Mouse (Mus musculus) layer of hippocampus, adult 8-10 months (tissue): ENCODE measurements around the gene Il6ra. TPM values are rescaled to one million over a fixed set of nuclear protein-coding genes. Genes with fewer than 3 reads are reported as not detected.

ENCODE experiments used
- DNase-seq, 2 experiments: peaks; one replicate each; pipeline ENCODE4 v3.0.0; 2022; ENCODE audit warnings: low spot score in 2 of 2
- total RNA-seq, 4 experiments: library from RNA; stranded (reverse); gene quantifications; 2 replicates each; pipeline ENCODE4 v1.2.4; 2022

Il6ra gene
- 1 to 10 TPM; 6.6 to 9.4 (median 8.1) TPM for total RNA-seq

DNA sequence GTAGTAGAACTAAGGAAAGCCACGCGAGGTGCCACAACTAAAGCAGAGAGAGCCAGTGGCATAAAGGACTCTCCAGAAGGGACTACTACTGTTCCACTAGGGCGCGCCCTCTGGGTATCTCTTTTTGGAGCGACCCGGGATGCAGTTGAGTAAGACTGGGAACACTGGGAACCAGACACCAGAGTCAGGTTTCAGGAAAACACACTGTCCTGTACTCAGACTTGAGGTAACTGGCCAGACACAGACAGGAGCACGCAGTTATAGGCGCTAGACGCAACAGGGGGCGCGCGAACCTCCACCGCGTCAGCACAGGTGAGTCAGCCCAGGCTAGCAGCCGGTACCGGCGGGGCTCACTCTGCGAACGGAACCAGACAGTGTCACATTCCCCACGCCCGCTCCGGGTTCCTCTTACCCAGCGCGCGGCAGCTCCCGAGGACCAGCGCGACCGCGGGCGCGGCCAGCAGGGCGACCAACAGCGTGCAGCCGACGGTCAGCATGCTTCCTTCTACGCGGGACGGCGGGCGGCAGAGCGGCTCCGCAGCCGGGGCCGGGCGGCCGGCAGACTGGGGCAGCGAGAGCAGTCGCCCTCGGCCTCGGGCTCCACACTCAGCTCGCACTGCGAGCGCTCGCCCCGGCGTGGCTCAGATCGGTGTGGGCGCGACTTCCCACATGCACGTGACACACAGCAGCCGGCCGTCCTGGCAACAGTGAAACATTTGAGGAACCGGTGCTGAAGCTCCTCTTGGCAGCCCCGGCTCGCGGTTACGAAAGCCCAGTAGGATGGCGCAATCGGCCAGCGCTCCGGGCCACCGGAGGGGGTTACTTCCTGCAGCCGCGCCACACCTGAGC is at the start of gene Il6ra:
TSS of gene Il6ra (minus strand) at position 654 of the 849 bp plus-strand sequence.
- DNase-seq = peak; percentile 67 to 75

DNA sequence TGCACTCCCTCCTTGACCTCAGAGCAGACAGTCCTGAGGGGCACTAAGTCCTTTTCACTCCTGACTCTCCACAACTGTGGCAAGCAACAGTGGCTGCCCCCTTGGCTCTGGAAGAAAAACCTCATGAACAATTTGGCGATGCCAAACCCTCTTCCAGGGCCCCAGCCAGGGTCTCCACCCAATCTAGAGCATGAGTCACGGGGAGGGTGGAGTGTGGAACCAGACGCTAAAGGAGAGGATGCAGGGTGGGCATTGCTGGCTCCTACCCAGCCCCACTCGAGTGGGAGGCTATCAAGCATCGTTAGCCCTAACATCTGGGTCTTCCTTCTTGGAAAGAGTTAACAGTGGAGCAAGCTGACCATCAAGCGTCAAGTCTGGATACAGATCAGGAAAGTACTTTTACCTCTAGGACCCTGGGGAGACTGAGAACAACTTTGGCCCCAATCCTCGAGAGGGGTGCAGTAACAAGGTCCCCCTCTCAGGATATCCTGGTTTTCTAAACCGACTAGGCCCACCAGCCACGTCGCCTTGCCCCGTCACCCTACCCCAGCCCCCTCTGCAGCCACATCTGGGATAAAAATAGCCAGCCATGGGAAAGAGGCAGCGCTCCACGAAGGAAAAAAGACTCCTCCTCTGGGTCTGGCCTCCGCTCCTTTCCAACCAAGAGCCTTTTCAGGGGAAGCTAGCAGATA is 49.2 kb upstream of the Il6ra start:
- no peak for DNase-seq

DNA sequence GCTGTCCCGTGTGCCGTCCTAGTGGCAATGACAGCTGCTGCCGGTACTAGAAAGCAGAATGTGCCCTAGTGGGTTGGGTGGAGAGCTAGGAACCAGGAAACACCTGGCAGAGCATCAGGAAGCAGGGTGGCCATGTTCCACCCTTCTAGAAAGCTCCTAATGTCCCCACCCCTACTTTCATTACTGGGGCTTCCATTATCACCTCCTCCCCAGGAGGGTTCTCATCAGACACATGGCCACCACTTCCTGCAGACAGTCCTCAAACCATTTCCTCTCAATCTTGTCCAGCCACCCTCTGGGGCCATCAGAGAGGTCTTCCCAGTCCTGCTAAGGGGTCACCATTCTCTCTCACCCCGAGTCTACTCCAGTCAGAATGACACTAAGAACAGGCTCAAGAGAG is 48.4 kb upstream of the Il6ra start:
- DNase-seq = no peak

DNA sequence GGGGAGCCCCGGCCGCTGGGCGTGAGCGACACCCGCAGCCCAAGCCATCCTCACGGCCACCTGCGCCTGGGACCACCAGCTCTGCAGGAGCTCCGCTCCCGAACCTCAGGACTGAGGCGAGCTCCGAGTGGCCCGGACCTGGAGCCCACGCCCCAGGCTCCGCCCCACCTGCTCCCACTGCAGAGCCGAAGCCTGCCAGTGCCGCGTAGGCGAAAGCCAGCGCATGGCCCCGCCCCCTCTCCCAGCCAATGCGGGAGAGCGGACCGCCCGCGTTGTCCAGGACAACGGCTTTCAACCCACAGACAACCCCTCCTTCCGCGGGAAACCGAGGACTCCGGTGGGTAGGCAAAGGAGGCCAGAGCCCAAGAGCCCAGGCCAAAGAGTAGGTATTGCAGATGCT is 47.5 kb upstream of the Il6ra start:
- peak; percentile 92 to 93 for DNase-seq

DNA sequence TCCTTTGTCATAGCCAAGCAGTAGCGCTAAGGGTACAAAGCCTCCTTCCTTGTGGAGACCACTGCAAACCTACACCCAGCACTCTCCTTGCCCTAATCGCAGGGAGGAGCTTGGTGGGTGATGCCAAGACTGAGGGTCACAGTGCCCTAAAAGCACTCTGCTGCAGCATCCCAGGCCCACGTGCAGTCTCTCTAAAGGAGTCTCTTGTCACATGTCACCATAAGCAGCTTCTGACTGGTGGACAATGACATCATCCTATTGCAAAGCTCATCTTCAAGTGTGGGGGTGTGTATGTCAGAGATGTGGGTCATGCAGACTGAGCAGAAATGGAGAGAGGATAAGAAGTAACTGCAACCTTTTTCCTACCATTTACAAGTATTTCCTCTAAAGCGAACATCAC is 46.4 kb upstream of the Il6ra start:
- DNase-seq = peak; percentile 45 to 72

DNA sequence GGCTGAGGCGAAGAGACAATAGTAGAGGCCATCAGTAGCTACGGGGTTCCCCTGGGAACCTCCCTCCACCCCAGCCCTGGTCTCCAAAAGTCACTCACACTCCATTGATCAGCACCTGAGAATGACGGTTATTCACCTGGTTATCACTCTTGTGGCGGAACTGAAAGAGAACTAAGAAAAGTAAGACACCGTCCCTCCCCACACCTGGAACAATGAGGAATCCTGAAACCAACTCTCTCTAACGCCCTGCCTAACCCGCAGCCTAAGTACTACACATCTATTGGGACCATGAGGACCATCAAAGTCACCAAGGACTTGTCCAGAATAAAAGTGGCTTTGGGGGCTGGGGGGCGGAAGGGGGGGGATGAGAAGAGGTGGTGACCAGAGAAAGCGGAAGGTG is 44.9 kb upstream of the Il6ra start:
- DNase-seq = no peak

DNA sequence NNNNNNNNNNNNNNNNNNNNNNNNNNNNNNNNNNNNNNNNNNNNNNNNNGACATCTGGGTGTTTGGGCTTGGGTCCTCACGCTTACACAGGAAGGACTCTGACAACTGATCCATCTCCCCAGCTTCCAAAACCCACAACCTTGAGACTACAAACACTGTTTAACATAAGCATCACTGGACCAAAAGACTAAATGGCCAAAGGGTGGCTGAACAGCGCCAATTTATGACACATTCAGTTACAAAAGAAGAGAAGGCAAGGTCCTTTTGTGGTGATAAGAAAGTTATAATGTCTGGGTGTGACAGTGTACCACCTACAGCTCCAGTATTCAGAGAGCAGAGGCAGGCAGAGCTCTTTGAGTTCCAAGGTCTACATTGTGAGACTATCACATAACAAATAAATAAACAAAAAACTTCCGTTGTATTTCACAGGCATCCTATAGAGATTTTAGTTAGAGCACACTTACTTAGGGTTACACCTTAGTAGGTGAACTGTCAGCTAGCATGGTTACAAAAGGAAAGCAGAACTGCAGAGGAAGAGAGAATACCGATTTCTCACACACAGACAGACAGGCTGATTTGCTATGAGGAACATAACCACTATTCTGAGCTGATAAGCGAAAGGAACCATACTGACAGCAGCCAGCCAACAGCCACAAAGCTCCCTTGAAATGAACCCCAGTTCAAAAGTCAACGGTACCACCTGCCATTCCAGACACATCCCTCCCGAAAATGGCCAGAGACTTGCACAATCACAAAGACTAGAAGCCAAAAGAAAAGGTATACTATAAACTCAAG is 43.4 kb upstream of the Il6ra start:
- no peak for DNase-seq

DNA sequence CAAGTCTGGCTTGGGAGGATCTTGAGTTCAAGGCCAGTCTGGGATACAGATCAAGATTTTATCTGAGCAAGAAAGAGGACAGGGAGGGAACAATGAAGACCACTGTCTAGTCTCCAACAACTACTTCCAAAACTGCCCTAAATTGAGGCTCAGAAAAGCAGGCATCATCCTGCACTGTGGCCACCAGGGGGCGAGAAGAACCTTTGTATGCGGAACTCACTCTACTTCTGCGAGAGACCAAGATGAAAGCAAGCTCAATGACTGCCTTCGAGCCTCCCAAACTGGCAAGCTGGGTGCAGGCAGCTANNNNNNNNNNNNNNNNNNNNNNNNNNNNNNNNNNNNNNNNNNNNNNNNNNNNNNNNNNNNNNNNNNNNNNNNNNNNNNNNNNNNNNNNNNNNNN is 40.4 kb upstream of the Il6ra start:
- DNase-seq = peak in 1 of 2 experiments; percentile 79

DNA sequence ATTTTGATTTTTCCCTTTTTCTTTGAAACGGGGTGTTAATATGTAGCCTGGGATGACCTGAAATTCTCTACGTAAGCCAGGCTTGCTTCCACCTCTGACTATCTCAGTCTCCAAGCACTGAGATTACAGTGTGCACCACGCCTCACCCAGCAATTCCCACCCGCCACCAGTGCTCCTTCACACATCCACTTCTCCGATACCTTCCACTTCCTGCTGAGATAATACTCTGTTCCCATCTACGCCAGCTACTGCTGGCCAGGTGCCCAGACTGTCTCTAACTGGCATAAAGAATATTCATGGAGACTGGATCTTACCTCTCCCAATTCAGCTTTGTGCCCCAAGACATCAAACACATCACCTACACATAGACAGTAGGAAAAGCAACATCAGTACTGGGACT is 35.7 kb upstream of the Il6ra start:
- DNase-seq = peak in 1 of 2 experiments; percentile 49

DNA sequence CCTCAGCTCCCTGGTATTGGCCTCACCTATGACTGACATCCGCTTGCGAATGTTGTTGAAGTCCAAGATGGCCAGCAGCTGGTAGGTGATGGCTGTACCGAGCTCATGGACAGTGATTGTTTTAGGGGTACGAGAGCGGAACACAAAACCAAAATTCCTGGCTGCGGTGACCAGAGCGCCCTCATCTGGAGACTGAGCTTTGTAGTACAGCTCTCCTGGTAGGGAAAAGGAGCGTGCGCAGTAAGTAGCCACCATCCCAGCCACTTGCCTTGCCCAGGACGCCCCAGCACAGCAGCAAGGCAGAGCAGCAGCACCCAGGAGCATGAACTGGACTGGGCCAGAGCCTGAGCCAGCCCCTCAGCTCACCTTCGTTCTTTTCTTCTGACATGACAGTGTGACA is 35.0 kb upstream of the Il6ra start:
- DNase-seq = no peak

DNA sequence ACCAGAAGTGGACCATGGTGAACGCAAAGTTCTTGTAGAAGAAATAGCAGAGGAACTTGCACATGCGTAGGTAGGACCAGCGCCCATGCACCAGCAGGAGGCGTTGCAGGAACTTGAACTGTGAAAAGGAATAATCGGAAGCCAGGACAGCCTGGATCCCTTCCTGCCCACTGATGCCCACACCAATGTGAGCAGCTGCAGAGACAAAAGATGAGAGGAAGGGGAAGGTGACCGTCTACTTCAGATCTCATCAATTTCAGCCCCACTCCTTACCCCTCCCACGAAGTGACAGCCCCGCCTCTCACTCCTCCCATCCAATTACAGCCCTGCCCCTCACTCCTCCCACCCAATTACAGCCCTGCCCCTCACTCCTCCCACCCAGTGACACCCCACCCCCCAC is 32.0 kb upstream of the Il6ra start:
- no peak for DNase-seq

DNA sequence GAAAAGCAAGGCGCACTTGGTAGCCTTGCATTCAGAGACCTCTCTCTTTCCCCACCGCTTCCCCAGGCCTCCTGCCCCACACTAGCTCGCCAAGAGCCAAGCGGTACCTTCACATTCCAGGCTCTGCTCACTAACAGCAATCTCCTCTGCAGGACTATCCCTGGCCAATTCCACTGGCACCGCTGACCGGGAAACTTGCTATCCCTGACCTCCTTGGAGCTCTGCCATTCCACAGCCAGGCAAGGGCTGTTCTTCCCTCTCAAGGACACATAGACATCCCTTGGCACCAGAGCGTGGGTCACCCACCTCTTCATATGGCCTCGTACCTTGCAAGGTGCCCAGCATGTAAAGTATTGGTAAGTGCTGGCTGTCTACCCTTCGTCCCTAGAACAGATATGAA is 29.9 kb upstream of the Il6ra start:
- DNase-seq = no peak

DNA sequence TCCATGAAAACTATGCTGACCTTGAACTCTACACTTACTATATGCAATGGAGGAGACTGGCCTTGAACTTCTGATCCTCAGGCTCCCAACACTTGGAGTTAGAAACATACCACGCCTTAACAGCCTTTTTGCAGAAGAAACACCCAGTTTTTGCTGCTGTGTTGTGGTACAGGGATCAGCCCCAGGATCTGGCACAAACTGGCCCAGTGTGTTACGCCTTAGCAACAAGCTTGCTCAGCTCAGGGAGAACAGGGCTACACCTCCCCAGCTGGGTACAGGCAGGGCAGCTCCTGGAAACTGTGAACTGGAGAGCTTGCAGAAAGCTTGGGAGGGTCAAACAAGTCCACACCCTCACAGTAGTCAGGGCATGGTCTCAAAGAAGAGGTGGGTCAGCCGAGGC is 23.5 kb upstream of the Il6ra start:
- no peak for DNase-seq

DNA sequence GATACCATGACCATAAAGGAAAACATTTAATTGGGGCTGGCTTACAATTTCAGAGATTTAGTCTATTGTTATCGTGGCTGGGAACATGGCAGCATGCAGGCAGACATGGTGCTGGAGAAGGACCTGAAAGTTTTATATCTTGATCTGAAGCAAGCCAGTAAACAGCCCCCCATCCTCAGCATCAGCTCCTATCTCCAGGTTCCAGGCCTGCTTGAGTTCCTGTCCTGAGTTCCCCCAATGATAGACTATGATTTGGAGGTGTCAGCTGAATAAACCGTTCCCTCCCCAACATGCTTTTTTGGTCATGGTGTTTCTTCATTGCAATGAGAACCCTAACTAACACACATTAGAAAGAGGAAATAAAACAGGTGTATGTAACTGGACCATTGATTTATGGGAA is 19.9 kb upstream of the Il6ra start:
- no peak for DNase-seq

DNA sequence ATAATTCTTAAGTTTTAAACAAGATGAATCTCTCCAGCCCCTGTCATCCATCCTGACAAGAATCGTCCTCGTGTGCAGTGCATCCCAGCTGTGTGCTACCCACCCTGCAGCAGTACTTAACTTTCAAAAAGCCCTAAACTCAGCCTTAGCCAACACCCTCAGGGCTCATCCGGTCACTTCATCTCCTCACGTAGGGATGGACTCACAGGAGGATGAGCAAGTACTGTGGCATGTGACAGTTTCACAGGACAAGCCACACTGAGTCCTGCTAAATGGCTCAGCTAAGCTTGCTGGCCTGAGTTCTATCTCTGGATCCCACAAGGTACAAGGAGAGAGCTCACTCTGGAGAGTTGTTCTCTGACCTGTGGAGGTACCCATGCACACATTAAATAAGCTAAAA is 16.0 kb upstream of the Il6ra start:
- no peak for DNase-seq

DNA sequence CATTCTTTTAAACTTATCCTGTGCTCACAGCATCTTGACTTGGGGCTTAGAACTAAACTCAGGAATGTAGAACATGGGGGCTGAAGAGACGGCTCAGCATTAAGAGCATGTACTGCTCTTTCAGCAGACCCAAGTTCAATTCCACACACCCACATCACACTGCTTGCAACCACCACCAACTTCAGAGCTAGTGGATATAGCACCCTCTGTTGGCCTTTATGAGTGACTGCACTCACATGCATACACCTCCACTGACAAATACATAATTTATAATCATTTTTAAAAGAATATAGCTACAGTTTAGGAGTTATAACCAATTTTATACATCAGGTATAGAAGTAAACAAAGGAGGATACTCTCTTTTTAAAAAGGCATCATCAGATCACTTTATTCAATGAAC is 13.4 kb upstream of the Il6ra start:
- DNase-seq = no peak

DNA sequence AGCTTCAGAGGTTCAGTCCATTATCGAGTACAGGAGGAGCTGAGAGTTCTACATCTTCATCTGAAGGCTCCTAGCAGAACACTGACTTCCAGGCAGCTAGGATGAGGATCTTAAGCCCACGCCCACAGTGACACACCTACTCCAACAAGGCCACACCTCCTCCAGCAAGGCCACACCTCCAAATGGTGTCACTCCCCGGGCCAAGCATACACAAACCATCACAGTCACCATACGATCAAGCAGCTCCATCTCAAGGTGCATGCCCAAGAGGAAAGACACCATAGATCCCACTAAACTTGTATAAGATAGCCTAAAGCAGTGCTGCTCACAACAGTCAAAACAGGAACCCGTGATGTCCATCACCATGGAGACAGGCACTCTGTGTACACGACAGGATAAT is 7.7 kb upstream of the Il6ra start:
- no peak for DNase-seq

DNA sequence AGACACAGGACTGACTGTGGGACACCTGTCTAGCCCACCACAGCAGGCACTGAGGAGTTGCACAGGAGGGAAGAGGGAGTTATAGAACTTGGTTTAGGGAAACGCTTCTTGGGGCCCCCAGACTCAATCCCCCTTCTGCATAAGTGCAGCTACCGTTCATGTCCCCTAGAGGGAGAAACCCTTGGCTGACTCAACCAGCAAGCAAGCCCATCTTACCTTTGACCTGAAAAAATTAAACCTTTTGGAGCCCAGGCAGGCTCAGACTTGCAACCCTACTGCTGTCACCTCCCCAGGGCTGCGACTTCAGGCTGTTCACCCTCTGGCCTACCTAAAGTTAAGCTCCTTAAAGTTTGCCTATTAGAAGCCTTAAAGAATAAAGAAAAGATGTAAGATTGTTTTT is 4.4 kb upstream of the Il6ra start:
- DNase-seq = no peak

DNA sequence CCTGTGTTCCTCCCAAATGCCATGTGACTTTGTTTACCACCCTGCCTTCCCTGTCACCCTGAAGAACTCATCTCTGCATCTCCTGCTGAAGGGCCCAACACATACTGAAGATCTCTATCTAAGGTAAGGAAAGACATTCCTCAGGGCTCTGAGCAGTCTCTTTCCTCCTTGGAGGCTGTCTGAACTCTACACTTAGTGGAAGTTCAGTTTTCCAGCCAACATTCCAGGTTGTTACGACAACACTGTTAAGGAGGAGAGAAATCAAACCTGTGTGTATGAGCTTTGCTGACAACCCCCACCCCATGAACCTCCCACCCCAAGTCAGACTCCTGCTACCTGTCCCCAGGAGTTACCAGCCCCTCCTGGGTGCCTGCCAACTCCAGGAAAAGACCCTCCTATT is 3.6 kb upstream of the Il6ra start:
- DNase-seq = no peak

DNA sequence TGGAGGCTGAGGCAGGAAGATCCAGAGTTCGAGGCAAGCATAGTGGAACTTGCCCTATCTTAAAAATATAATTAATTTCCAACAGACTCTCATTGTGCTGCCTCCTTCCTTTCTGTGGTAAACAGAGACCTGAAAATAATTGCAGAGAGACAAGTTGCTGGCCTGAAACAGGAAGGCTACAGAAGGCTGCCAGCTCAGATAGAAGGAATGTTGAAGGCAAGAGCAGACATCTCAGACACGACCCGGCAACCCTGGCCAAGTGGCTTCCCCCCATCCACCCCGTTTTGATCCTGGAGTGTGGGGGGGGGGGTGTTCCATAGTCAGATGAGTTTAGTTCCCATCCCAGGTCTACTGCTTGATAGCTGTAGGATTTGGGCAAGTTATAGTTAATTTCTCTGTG is 1.7 kb upstream of the Il6ra start:
- DNase-seq = no peak

DNA sequence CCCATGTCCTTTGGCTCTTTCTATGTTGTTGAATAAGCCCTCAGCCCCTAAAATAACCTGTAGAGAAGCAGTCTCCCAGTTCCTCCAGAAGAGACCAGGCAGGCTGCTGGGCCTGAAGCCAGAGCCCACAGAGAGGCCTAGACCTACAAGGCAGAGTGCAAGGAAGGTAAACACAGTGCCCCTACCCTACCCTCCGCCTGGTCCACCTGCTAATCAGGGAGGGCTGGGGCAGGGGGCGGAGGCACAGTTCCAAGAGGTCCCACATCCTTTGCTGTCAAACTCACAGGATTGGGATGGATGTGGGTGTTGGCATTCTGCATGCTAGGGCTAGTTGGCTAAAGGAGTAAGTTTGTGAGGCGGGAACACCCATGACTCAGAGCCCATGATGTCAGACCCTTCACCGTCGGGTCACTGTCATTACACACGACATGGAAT is 871 bp downstream of the Il6ra start:
- DNase-seq = no peak

DNA sequence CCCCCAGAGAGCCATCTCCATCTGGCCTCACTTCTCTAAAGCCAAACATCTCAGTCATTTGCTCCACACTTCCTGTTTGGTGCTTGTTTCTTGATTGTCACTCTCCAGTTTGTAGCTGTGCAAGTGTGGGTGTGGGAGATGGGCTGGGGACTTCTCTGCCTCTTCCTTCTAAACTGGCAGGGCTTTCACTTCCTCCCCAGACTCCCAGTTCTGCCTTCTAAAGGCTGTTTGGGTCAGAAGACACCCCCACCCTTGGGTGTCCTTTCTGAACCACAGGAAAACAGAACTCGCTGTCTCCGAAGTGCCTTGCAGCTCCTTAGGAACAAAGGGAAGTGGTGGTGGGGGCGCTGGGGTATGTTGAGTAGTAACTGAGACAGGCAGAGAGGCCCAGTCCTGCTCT is 1.8 kb downstream of the Il6ra start:
- no peak for DNase-seq
